Mouse (Mus musculus) G1E (cell line): ENCODE data around the gene Gm27235.

Experiments used
- CTCF ChIP-seq: IDR thresholded peaks from 2 replicates; pipeline ENCODE4 v1.5.1; 2012; ENCODE audit warnings: low read depth, low read length, inconsistent platforms, mixed read lengths
- GATA1 ChIP-seq: IDR thresholded peaks from 2 replicates; pipeline ENCODE4 v1.6.1; 2012; ENCODE audit warnings: borderline replicate concordance, low read length, inconsistent platforms, mixed read lengths
- GATA2 ChIP-seq: IDR thresholded peaks from 2 replicates; pipeline ENCODE4 v1.6.1; 2012; ENCODE audit warnings: low read depth, low read length, inconsistent platforms, borderline replicate concordance
- POLR2AphosphoS5 ChIP-seq: IDR thresholded peaks from 2 replicates; pipeline ENCODE4 v1.6.1; 2012; ENCODE audit warnings: low read depth, low read length, inconsistent platforms; ENCODE audit not compliant: insufficient replicate concordance
- TAL1 ChIP-seq: conservative IDR thresholded peaks from 2 replicates; pipeline ENCODE4 v1.6.1; 2012; ENCODE audit warnings: low read depth, low read length, inconsistent platforms, mixed read lengths

DNA sequence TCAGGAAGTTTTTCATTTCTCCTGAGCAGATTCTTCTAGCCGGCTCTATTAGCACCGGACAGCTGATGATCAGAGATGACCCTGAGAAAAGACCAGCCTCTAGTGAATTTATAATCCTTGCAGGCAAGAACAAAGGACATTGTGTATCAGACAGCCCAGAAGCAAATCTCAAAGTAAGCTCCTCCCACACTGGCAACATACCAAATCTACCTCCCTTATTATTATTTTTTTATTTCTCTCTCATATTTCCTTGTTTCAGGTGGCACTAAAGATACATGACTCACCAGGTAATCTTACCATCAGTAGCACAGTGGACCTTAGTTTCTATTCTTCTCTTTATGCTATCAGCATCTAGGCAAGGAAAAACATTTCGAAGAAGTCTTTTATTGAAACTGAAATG is at the start of gene Gm27235, which contains the start of gene D730048I06Rik:
- no peak for TF ChIP-seq CTCF
- TF ChIP-seq GATA1 = no peak
- TF ChIP-seq TAL1 = no peak
- TF ChIP-seq GATA2 = no peak
- no peak for TF ChIP-seq POLR2AphosphoS5
